Mouse (Mus musculus) CD4-positive, CD25-positive, alpha-beta regulatory T cell, adult 4 months (primary cell): ENCODE measurements at regions not wholly inside any gene's neighbourhood (a gene's known extent, or its start where the extent isn't known, plus 50 kb on each side); places are given as distances from the start of the nearest gene placed in this dataset.

Experiments
- ATAC-seq: one replicate; pipeline ENCODE4 v1.8.0; 2017

GRCm38 (mm10) chr3:144069979-144070540 is 135.0 kb downstream of the Lmo4 start:
- no peak for ATAC-seq

- no peak for ATAC-seq
Measured at GRCm38 (mm10) chr3:144067016-144067415, 138.0 kb downstream of the Lmo4 start.

- ATAC-seq, result no peak
Measured at GRCm38 (mm10) chr3:144058106-144058505, 146.9 kb downstream of the Lmo4 start.

- no peak for ATAC-seq
Measured at GRCm38 (mm10) chr3:144050341-144050740, 154.7 kb downstream of the Lmo4 start.

GRCm38 (mm10) chr3:144049270-144049669 is 155.8 kb downstream of the Lmo4 start:
- ATAC-seq, result no peak

GRCm38 (mm10) chr3:144044366-144044765 is 160.7 kb downstream of the Lmo4 start:
- no peak for ATAC-seq

- no peak for ATAC-seq
Measured at GRCm38 (mm10) chr3:144041788-144042187, 163.2 kb downstream of the Lmo4 start.

GRCm38 (mm10) chr3:144039498-144039897 is 165.5 kb downstream of the Lmo4 start:
- ATAC-seq, result no peak

DNA sequence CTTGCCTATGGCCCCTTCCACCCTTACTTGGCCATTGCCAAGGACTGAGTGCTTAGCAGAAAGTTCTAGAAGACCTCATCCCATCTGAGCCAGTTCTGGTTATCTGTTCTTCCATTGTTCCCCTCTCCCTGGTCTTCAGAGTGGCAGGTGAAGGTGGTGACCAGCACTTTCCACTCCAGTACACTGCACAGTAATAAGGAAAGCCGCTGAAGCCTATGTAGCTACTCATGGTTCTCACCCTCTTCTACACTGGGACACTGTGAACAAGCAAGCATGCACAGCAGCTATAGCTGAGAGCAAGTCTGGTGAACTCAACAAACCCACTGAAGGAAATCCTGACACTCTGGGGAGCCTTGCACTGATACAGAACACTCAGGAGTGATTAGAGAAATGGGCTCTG is 175.4 kb downstream of the Lmo4 start:
- ATAC-seq, result no peak

- ATAC-seq, result no peak
Measured at GRCm38 (mm10) chr3:144029121-144029520, 175.9 kb downstream of the Lmo4 start.

DNA sequence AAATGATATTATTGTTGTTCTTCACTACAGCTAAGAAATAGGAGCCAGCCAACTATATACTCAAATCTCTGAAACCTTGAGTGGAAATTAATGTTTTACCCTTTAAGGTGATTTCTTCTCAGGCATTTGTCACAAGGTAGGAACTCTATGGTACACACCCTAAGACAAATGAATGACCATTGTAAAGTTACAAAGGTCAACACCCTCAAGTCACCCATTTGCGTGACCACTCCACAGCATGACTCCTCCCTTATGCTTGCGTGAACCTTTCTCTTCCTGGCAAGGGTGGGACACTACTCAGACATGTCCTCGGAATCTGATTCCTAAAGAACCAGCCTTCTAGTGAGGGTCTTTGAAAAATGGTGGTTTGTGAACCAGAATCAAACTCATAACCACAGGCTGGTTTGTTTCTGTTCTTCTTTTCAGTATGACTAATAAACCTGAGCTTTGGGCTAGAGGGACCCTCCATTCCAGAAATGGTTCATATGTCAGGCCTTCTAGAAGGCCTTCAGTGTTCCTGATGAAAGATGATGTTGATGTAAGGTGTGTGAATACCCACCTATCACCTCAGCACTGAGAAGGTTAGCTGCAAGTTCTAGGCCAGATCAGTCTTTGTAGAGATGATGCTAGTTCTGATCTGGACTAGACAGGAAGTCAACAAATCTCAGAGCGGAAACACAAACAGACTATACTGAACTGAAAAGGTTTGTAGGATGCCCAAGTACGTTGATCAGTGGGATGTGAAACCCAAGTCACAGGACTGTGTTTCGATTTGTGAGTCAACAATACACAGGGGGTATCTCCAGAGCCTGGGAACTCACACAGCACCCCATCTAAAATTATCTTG is 177.7 kb downstream of the Lmo4 start:
- ATAC-seq, result no peak

- ATAC-seq, result no peak
Measured at GRCm38 (mm10) chr3:144025451-144026125, 179.4 kb downstream of the Lmo4 start.

- no peak for ATAC-seq
Measured at GRCm38 (mm10) chr3:144024216-144024615, 180.8 kb downstream of the Lmo4 start.

DNA sequence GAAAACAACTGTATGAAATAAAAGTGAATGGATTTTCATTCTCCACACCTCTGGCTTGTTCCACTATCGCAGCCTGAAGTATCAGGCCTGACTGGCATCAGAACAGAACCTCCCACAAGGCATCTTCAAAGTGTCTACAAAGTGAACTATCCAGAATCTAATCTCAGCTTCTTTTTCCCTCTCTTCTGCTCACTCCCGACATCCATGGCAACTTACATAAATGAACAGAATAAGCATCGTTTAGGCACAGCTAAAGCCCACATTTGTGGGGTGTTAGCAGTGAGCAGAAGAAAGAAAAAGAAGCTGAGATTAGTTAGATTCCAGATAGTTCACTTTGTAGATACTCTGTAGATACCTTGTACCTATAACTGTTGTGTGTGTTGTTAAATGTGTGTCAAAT is 182.0 kb downstream of the Lmo4 start:
- no peak for ATAC-seq

- no peak for ATAC-seq
Measured at GRCm38 (mm10) chr3:144021969-144022368, 183.1 kb downstream of the Lmo4 start.

DNA sequence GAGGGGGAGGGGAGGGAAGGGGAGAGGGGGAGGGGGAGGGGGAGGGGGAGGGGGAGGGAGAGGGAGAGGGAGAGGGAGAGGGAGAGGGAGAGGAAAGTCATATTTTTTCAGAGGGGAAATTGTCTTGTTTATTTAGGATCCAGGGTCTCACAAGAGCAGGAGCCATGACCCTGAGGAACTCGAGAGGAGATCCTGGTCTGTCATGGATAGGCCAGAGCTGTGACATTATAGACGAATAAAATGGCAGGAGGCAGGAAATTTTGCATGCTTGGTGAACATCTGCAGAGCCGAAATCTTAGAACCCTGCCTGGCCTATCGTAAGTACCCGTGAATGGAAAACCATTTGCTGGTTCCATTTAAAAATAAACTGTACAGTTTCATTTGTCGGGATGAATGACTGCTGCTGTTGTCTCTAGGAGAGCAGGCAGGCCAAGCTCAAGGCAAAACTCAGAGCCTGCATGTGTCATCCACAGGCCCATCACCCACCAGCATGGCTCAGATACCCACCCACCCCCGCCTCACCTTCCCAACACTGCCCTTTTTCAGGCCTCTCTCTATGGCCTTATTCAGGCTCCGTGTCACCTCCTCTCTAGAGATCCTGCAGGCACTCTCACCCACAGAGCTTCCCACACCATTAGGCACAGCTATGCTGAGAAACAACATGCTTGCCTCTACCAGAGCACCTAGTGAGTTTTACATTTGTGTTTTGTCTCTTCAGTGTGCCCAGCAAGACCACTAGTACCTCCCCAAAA is 184.7 kb downstream of the Lmo4 start:
- ATAC-seq, result no peak

DNA sequence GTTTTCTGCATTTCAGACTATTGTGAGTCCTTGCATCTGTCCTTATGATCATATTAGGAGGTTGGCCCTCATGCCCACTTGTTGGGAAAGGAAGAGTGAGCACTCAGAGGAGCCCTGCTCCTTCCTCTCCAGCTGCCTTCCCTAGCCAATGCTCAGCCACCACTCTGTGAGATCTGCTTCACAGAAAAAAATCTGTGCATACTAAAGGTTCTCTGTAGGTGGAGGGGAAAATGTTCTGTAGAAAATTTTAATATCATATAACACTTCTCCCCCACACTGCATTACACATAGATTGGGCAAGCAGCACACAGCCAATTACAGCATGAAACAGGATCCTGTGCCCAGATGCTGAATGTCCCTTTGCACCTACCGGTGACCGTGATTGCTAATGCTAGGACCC is 185.7 kb downstream of the Lmo4 start:
- no peak for ATAC-seq

GRCm38 (mm10) chr3:144018559-144018958 is 186.5 kb downstream of the Lmo4 start:
- ATAC-seq, result no peak

GRCm38 (mm10) chr3:144015236-144015635 is 189.8 kb downstream of the Lmo4 start:
- no peak for ATAC-seq

DNA sequence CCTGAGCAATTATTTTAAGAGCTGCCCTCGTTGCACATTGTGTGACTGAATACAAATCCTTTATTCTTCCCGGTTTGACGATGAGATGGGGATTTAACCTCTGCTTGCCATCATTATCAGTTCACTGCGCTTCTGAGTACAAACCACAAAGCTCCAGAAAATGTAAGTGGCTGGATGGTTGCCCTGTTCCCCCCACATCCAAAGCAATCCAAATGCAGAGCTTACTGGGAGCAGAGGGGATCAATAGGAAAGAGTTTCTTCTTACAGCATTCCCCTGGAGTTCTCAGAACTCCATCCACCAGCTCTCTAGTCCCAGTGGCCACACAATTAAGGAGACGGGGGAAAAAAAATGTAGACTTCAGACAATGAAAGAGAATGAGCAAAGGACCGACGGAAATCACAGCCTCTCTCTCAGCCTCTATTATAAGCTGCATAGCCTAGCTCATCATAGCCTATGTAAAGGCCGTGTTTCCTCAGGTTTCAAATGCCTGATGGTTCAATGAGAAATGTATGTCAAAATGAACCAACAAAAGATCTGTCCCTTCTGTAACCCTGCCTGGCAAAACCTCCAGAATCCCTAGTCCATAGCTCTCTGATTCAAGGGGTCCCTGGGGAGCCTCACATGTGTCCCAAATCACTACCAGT is 191.4 kb downstream of the Lmo4 start:
- ATAC-seq, result no peak

DNA sequence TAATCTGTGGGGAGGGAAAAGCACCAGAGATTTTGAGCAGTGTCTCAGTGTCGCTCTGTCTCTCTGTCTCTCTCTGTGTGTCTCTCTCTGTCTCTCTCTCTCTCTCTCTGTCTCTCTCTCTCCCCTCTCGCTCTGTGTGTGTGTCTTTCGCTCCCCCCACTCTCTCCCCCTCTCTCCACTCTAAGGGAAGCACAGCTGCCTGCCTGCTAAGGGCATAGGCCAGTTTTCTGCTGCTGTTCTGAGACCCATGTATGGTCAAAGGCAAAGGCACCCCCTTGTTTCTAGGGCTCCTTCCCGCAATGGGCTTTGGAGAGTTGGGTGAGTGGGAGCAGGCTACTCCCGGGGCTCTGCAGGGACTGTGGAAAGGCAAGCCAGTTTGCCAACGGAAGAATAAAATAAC is 192.2 kb downstream of the Lmo4 start:
- ATAC-seq, result no peak

DNA sequence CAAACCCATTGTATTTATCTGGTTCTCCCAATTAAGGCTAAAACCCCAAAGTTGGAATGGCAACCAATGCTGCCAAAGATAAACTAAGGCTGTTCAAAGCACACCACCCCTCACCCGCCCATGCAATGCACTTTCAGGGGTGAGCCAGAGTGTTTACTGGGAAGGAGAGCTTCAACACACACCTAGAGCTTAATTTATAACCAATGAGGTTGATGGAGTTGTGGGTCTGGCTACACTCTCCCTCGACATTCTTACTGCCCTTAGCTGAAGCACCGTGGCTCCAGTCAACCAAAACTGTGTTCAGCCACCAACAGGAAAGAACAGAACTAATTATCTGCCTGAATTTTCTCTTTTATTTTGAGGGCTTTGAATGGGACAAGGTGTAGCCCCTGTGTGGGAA is 192.8 kb downstream of the Lmo4 start:
- ATAC-seq, result no peak
